Mouse (Mus musculus) embryonic facial prominence, embryonic 11.5 days (tissue): Measurements from ENCODE around the gene She. TPM values are rescaled to one million over a fixed set of nuclear protein-coding genes. Genes with fewer than 3 reads are reported as not detected.

Source experiments
- ATAC-seq: fragments of 200-750 bp; cut with Nextera tagmentation; replicated peaks from 2 replicates; pipeline ENCODE4 v1.8.0; 2017; ENCODE audit warnings: low read depth; ENCODE audit not compliant: insufficient number of reproducible peaks, low FRiP score, low TSS enrichment
- DNase-seq: peaks from one replicate; pipeline ENCODE4 v3.0.0-alpha.2; 2015; ENCODE audit warnings: low spot score
- H3K27ac ChIP-seq: fragments of 300-500 bp; sonication (generic); replicated peaks from 2 replicates; pipeline ENCODE4 v1.5.1; 2014; ENCODE audit warnings: mild to moderate bottlenecking, low read depth, low read length, control low read depth
- H3K27me3 ChIP-seq: fragments of 300-500 bp; sonication (generic); 2 replicates; pipeline ENCODE4 v1.6.1; 2014; ENCODE audit warnings: mild to moderate bottlenecking, low read length, moderate library complexity, mixed read lengths; ENCODE audit not compliant: control insufficient read depth, insufficient read depth
- H3K36me3 ChIP-seq: fragments of 300-500 bp; sonication (generic); replicated peaks from 2 replicates; pipeline ENCODE4 v1.6.1; 2014; ENCODE audit warnings: low read depth, mild to moderate bottlenecking, low read length, moderate library complexity, mixed read lengths; ENCODE audit not compliant: control insufficient read depth, insufficient read depth
- H3K4me1 ChIP-seq: fragments of 300-500 bp; sonication (generic); 2 replicates; pipeline ENCODE4 v1.6.1; 2014; ENCODE audit warnings: low read length, mixed read lengths; ENCODE audit not compliant: control insufficient read depth, insufficient read depth
- H3K4me2 ChIP-seq: fragments of 300-500 bp; sonication (generic); 2 replicates; pipeline ENCODE4 v1.6.1; 2014; ENCODE audit warnings: low read depth, mild to moderate bottlenecking, control low read depth, low read length, moderate library complexity
- H3K4me3 ChIP-seq: fragments of 300-500 bp; sonication (generic); 2 replicates; pipeline ENCODE4 v1.5.1; 2014; ENCODE audit warnings: low read depth, low read length, control low read depth
- H3K9ac ChIP-seq: fragments of 300-500 bp; sonication (generic); replicated peaks from 2 replicates; pipeline ENCODE4 v1.6.1; 2014; ENCODE audit warnings: mild to moderate bottlenecking, control low read depth, low read length
- H3K9me3 ChIP-seq: fragments of 300-500 bp; sonication (generic); replicated peaks from 2 replicates; pipeline ENCODE4 v1.6.1; 2016; ENCODE audit warnings: mild to moderate bottlenecking, low read length, inconsistent platforms, mixed read lengths; ENCODE audit not compliant: control insufficient read depth
- WGBS: fragments of 180-500 bp; shearing (Covaris S2); extraction: QIAGEN DNeasy Blood & Tissue Kit; methylation state at CpG from one replicate; pipeline ENCODE4 v1.1.7; 2014; 5-methylcytosine and 5-hydroxymethylcytosine counted together
- polyA plus RNA-seq: library from polyadenylated mRNA; unstranded; fragments of >200 nt; fragmentation: Nextera tagmentation; extraction: Ambion mirVana; gene quantifications from 2 replicates; pipeline ENCODE4 v1.2.1, GENCODE M21; 2014

She gene
- 2.7 and 3.2 TPM in 2 replicates for polyA plus RNA-seq

DNA sequence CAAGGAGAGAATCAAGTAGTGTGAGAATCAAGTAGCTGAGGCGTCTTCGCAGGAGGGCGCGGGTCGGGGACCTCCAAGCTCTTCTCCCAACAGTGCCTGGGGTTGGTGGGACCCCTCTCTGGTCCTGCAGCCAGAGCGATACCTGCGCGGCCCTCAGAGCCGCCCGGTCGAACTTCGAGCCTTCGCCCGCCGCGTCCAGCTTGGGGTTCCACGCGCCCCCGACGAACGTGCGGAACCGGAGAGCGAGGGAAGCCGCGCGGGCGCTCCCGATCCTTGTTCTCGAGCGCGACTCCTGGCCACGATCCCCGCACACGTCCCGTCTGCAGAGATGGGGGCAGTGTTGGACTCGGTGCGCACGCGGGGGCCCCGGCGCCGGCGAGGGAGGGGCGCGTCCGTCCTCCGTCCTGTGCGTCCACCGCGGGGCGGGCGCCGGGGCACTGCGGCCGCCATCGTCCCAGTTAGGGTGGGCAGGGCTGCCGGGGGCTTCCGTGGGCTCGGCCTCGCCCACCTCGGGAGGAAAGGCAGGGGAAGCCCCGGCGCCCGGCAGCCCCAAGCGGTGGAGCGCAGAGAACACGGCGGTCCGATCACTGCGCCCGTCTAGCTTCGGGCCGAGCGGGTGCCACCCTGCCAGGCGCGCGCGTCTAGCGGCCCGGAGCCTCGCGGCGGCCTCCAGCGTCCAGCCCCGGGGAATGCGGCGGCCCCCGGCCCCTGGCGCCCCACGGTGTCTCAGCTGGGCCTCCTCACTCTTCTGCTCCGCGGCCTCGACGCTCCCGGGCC is at the start of gene She:
Gene She (plus strand): TSS at position 556 of the 777 bp plus-strand sequence.
- Histone ChIP-seq H3K9ac (peak within 1 kb of the TSS; percentile 53), H3K4me3 (peak within 1 kb of the TSS; percentile 41), H3K4me2 (peak within 1 kb of the TSS; percentile 52), H3K27me3 (peaks cover 36% of the 10 kb centered on the region), H3K36me3 (no peaks in the 10 kb centered on the region), H3K27ac (peak within 1 kb of the TSS; percentile 20; the same call in 1 of the 2 replicates), H3K9me3 (no peaks in the 10 kb centered on the region), H3K4me1 (peaks cover 3% of the 10 kb centered on the region)
- DNase-seq (peak; percentile 23), ATAC-seq (0 out of 2 replicates have a peak, but pooled peaks have one; percentile 52)
- 3% methylated on average over 80 of the region's 96 CpGs for WGBS

DNA sequence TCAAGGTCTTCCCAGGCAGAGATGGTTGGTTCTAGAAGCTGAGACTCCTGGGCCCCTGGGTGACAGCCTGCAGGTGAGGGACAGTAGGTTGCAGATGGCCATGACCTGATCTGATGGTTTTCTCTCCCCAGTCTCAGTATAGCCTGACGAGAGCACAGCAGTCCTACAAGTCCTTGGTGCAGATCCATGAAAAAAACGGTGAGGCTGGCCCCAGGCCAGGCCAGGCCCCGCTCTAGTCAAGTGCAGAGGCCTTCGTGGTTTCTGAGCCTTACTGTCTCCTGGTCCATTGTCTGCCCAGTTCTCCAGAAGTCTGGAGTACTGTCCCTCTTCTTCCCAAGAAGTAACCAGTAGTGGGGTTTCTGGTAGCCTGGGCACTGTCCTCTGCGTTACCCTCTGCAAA is 49.5 kb upstream of the She start:
- H3K9me3 ChIP-seq = no peaks in the 10 kb centered on the region
- H3K27ac ChIP-seq = no peak overlapping the region
- ATAC-seq (no peak), DNase-seq (no peak)
- no peak overlapping the region for H3K9ac ChIP-seq
- WGBS = 93% methylated on average over 5 of the region's 5 CpGs
- H3K4me3 ChIP-seq = no peak overlapping the region
- no peaks in the 10 kb centered on the region for H3K4me1 ChIP-seq
- no peak overlapping the region for H3K4me2 ChIP-seq
- no peaks in the 10 kb centered on the region for H3K27me3 ChIP-seq
- peaks cover 24% of the 10 kb centered on the region for H3K36me3 ChIP-seq

DNA sequence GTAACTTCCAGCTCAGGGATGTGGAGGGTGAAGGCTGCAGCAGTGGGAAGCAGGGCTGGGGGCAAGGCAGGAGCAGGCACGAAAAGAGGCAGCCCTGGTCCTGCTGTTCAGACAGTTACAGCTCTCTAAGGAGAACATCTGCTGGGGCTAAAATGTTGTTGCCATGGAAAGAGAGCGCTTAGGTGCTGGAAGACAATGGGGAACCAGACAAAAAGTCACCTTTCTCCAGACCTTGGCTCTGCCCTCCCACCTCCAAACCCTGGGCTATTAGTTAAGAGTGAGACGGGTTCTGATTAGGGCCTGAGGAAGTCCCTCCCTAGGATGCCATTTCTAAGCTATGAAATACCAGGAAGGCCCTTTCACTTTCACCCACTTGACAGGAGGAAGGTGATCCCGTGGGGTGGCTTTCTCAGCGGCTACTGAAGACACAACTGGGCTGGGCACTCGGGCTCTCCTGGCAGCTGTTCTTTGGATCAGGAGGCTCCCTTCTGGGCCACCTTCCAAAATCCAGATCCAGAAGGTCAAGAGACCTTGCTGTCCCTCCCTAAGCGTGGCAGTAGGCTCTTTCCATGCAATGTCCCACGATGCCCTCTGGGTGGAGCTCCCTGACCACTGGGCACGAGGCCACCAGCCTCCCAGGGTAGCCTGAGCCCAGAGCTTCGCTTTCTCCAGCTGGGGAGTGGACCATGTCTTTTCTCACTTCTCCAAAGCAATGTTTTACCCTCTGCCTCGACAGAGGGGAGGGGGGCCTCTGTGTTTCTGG is 46.0 kb upstream of the She start:
- Histone ChIP-seq H3K4me2 (no peak overlapping the region), H3K9me3 (no peaks in the 10 kb centered on the region), H3K36me3 (peaks cover 17% of the 10 kb centered on the region), H3K4me1 (no peaks in the 10 kb centered on the region), H3K27me3 (no peaks in the 10 kb centered on the region), H3K9ac (no peak overlapping the region), H3K4me3 (no peak overlapping the region), H3K27ac (no peak overlapping the region)
- ATAC-seq (0 out of 2 replicates have a peak, but pooled peaks have one; percentile 5), DNase-seq (peak; percentile 66)
- 29% methylated on average over 11 of the region's 11 CpGs for WGBS

DNA sequence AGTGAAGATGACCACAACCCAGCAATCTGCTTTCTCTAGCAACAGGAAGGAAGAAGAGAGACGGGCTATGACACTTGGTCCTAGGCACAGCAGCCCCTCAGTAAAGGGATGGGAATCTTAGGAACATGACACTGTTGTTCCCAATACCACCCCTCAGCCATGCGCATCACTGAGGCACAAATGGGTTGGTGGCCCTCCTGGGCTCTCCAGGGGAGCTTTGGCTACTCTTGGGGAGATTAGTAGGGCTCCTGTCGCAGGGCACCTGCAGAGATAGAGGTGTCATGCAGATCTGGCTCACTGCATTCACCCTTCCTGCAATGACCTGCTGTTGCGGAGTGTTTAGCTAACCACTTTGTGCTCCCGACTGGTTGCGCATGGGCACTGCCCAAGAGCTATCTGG is 44.9 kb upstream of the She start:
- H3K36me3 ChIP-seq = peaks cover 11% of the 10 kb centered on the region
- H3K9ac ChIP-seq = no peak overlapping the region
- no peaks in the 10 kb centered on the region for H3K9me3 ChIP-seq
- WGBS = 82% methylated on average over 6 of the region's 6 CpGs
- DNase-seq = no peak
- no peak overlapping the region for H3K27ac ChIP-seq
- no peaks in the 10 kb centered on the region for H3K4me1 ChIP-seq
- no peak overlapping the region for H3K4me2 ChIP-seq
- H3K4me3 ChIP-seq = no peak overlapping the region
- no peak for ATAC-seq
- no peaks in the 10 kb centered on the region for H3K27me3 ChIP-seq

DNA sequence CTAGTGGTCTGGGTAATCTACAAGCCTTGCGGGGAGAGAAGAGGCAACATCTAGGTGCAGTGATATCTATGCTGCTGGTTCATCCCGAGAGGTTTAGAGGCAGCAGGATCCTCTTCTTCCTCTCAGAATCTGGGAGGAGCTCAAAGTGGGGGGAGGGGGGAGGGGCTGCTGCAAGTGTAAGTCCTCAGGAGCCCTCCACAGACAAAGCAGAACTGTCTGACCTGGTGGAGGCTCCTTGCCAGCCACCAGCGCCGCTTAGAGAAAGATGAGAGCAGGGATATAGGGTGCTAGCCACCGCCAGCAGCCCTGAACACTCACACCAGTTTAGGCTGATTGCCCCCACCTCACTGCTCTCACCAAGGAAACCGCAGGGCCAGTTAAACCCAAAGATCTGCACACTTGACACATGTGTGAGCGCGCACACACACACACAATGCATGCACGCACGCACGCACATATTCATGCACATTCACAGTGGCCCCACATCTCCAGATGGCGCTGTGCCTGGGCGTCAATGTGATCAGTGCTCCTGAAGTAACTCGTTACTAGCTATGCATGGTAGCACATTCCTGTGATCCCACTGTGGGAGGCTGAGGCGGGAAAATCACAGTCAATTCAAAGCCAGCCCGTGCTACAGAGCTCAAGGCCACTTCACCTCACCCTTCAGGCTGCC is 42.4 kb upstream of the She start:
- Histone ChIP-seq H3K9ac (no peak overlapping the region), H3K4me1 (no peaks in the 10 kb centered on the region), H3K27ac (no peak overlapping the region), H3K9me3 (no peaks in the 10 kb centered on the region), H3K4me2 (no peak overlapping the region), H3K27me3 (no peaks in the 10 kb centered on the region), H3K36me3 (no peaks in the 10 kb centered on the region), H3K4me3 (no peak overlapping the region)
- ATAC-seq (no peak), DNase-seq (no peak)
- 78% methylated on average over 16 of the region's 16 CpGs for WGBS

DNA sequence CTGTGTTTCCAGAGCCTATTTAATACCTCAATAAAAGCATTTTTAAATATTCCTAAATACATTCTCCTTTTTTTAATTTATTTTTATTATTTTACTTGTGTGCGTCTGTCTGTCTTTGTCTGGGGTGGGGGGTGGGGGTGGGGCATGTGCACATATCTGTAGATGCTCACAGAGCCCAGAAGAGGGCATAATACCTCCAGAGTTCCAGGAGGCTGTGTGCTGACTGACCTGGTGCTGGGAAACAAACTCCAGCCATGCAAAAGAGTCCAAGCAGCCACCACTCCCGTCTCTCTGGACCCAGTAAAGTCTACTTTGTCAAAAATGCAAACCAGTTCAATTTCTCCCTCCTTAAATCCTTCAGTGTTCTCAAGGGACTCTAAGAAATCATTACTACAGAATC is 36.6 kb upstream of the She start:
- H3K27me3 ChIP-seq = no peaks in the 10 kb centered on the region
- WGBS = 72% methylated on average over 2 of the region's 2 CpGs
- H3K4me2 ChIP-seq = no peak overlapping the region
- ATAC-seq = no peak
- no peak for DNase-seq
- H3K36me3 ChIP-seq = no peaks in the 10 kb centered on the region
- H3K27ac ChIP-seq = no peak overlapping the region
- H3K9me3 ChIP-seq = no peaks in the 10 kb centered on the region
- no peak overlapping the region for H3K4me3 ChIP-seq
- no peaks in the 10 kb centered on the region for H3K4me1 ChIP-seq
- H3K9ac ChIP-seq = no peak overlapping the region

DNA sequence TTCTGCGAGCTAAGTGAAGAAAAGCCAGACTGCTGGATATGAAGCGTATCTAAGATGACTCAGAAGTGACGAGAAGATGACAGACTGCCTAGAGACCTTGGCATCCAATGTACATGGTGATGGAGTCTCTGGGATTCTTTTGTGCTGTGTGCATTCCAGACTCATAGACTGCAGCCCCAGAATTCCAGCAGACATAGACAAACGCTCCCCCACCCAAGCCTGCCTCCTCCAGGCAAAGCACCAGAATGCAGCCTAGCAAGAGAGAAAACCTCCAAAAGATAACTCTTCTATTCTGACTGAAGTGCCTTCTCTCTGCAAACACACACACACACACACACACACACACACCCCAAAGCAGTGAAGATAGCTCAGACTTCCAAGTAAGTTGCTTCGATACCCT is 35.4 kb upstream of the She start:
- DNase-seq = no peak
- Histone ChIP-seq H3K4me1 (no peaks in the 10 kb centered on the region), H3K36me3 (no peaks in the 10 kb centered on the region), H3K4me2 (no peak overlapping the region), H3K9me3 (no peaks in the 10 kb centered on the region), H3K9ac (no peak overlapping the region), H3K27me3 (no peaks in the 10 kb centered on the region), H3K4me3 (no peak overlapping the region), H3K27ac (no peak overlapping the region)
- 74% methylated on average over 5 of the region's 5 CpGs for WGBS
- ATAC-seq = no peak
